Mouse (Mus musculus): ENCODE measurements around the gene Atp11a.

The Atp11a gene

GRCm38 (mm10) chr8:12772319-12772718, 15.5 kb downstream of the Atp11a start:
- no peak for DNase-seq (ENCODE audit: low spot score)

DNA sequence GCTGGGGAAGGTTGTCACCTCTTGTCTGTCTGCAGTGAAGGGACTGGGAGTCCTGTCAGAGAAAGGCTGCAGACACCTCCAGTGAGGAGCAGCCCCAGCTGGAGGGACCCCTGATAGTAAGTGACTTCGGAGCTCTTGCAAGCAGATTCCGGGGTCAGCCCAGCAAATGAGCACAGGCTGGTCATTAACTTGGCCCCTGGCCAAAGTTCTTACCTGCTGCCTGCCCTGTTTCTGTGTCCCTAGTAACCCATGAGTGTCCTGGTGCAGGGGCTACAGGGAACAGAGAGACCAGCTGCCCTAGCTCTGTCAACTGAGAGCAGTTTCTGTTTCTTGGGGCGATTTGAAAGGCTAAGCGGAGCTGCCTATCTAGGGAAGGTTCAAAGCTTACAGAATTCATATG, 17.1 kb downstream of the Atp11a start:
- DNase-seq (ENCODE audit: low spot score): no peak

DNA sequence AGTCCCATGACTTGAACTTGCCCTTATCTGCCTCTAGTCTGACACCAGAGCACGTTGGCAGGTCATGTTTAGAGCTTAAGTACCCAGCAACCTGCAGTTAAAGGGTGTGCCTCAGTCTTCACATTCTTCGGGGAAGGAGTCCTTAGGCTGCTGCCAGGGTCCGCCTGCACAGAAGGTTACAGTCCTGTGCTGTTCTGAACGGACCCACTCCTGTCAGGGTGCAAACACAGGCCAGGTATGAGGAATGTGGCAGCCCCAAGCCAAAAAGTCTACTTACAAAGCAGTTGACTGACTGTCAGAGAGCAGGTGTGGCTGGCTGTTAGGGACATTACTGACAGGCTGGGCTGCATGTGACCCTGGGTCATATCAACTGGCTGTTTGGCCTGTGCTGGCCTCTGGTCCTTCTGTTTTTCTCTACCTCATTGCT, 18.1 kb downstream of the Atp11a start:
- DNase-seq (ENCODE audit: low spot score): no peak

GRCm38 (mm10) chr8:12775302-12775975, 18.6 kb downstream of the Atp11a start:
- DNase-seq (ENCODE audit: low spot score): no peak

DNA sequence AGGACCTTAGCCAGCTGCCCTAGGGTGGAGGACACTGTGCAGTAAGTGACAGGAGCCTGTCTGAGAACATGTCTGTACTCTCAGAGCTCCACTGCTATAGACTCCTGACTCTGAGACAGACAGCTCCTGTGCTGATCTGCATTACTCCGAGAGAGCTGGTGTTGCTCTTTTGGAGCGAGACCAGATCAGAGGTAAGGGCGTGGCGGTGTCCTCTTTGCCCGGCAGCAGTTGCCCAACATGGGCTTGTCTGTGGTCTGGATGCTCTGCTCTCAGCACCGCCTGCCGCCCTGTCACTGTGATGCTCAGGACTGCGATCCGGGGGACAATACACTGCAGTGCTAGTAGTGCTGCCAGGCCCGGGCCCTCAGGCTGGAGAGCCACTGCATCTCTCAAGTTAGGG, 19.4 kb downstream of the Atp11a start:
- no peak for DNase-seq (ENCODE audit: low spot score)

GRCm38 (mm10) chr8:12777171-12777570, 20.4 kb downstream of the Atp11a start:
- DNase-seq (ENCODE audit: low spot score): no peak

DNA sequence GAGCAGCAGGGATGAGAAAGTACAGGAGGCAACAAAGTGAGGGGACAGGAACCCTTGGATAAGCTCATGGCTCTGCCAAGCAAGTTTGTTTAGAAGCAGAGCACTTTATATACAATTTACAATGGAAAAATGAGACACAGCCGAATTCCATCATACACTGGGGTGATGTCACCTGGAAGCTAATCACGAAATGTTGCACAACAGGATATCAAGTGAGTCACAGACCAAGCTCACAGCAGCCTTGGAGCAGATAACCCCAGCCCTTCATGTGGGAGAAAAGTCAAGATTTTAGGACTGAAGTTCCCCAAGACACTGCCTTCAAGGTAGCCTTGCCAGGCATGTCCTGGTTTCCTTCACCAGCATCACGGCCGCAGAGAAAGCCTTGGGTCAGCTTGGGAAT, 22.7 kb downstream of the Atp11a start:
- peak; percentile 43 for DNase-seq (ENCODE audit: low spot score)

DNA sequence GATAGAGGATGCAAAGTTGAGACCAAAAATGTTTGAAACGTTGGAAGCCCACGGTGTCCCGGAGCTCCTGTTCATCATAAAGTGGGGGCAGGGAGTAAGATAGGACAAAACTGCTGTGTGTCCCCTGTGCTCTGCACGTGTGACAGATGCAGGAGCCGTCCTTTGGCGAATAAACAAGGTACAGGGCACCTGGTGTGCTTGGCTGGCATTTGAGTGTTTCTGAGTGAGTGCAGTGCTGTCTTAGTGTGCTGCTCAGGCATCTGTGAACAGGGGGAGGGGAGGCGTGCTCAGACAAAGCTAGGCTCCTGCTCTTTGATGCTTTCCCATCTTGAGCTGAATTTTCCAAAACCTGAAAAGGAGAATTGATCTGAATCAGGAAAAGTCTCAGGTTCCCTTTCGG, 28.7 kb downstream of the Atp11a start:
- no peak for DNase-seq (ENCODE audit: low spot score)

DNA sequence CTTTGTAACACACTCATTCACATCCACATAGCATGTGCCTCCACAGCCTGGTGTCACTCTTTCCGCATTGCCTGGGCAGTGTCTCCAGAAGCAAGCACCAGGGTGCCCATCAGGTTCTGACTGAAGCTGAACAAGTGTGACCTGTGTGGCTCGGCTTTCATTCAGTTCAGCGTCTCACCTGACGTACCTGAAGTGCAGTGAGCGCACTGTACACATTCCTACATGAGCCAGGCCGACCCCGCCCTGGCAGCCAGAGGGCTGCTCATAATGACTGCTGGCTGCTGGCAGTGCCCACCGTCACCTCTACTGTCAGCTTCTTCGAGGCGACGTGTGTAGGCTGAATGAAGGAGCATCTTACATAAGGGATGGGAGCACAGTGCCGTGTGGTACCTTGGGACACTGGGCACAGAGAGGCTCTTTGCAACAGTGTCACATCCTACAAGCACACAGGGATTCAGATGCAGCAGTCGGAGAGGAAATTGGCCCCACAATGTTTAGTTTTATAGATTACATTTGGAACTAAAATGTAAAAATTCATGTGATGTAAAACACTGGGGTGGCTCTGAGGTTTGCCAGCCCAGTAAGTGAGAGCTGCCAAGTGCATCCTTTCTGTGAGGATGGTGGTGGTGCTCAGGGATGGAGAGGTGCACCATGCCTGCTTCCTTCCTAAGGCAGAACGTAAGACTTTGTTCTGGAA, 29.6 kb downstream of the Atp11a start:
- DNase-seq (ENCODE audit: low spot score): no peak

- no peak for DNase-seq (ENCODE audit: low spot score)
Observed at GRCm38 (mm10) chr8:12786958-12787301, 30.1 kb downstream of the Atp11a start.

DNA sequence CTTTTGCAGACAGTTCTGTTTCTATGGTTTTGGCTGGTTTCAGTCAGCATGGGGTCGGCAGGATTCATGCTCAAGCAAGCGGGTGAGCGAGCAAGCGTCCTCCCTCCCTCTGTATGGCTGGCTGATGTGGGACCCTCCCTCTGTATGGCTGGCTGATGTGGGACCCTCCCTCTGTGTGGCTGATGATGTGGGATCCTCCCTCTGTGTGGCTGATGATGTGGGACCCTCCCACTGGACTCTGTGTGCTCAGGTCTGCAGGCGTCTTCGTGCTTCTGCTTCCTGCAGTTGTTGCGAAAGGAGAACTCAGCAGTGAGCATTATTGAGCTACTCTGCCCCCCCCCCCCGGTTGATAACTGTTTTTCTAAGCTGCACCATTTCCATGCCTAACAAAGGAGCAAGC, 30.6 kb downstream of the Atp11a start:
- DNase-seq (ENCODE audit: low spot score): no peak

GRCm38 (mm10) chr8:12788695-12789094, 31.9 kb downstream of the Atp11a start:
- DNase-seq (ENCODE audit: low spot score): no peak

- DNase-seq (ENCODE audit: low spot score): no peak
Observed at GRCm38 (mm10) chr8:12795011-12795671, 38.3 kb downstream of the Atp11a start.

- DNase-seq (ENCODE audit: low spot score): no peak
Observed at GRCm38 (mm10) chr8:12799099-12799498, 42.3 kb downstream of the Atp11a start.

- DNase-seq (ENCODE audit: low spot score): no peak
Observed at GRCm38 (mm10) chr8:12799832-12800231, 43.0 kb downstream of the Atp11a start.

DNA sequence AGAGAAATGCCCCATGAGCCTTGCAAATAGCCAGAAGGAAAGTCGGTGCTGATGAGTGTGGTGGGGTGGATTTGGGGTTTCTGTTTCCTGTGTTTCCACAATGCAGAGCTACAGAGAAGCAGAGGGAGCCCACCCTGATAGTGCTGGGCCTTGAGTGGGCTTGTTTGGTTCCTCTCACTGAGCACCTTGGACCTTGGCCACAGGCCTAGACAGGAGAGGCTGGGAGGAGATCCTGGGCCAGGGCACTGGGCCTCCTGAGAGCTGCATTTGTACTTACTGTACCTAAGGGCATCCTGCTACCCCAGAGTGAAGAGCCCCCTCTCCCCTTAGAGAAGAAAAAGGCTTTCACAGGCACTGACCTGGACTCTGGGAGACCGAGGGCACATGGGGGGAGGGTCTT, 43.4 kb downstream of the Atp11a start:
- DNase-seq (ENCODE audit: low spot score): no peak

DNA sequence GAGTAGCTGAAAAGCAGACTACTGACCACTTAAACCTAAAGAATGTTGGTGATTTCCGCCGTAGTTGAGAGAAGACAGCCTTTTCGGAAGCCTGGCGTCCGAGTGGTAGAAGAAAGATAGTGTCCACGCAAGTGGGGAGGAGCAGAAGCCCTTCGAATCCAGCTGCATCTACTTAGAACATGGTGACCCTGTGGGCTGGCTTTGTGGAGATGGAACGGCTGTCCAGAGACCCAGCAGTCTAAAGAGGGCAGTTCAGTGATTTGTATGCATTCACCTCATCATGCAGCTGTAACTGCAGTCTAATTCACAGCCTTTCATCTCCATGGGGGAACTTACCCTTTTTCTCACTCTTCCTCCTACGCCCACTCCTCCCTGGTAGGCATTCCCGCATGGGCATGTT, 44.8 kb downstream of the Atp11a start:
- DNase-seq (ENCODE audit: low spot score): no peak

DNA sequence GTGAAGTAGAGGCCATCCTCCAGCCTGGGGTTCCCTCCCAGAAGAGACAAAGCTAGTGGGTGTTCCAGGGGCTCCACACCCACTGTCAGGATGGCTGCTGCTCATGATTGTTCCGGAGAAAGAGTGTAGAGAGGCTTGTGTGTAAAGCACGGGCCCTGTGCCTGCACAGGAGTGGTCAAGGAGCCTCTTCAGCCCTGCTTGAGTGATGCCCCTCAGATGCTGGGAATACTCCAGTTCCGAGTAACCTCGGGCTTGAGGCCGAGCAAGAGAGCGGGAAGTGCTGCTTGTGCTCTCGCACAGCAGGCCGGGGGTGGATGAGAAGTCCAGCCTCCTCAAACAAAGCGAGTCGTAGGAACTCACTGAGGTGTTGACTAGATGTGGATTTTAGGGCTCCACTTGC, 46.3 kb downstream of the Atp11a start:
- DNase-seq (ENCODE audit: low spot score): no peak

GRCm38 (mm10) chr8:12804909-12805308, 48.1 kb downstream of the Atp11a start:
- no peak for DNase-seq (ENCODE audit: low spot score)

DNA sequence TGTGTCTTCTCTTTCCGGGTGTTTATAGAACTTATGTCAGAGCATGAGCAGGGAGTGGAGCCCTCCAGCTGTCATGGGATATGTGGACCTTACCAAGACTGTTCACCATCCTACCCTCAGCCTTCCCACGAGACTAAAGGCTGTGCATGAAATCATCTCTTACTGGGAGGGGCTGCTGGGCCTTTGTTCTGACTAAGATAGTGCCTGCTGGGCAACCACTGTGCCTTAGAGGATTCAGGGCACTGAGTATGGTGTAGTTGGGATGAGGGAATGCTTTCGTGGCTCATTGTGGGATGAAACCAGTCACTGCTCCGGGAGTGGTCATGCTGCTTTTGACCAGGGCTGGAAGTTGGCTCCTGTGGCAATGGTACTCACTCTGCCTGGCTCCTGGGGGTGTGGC, 48.8 kb downstream of the Atp11a start:
- no peak for DNase-seq (ENCODE audit: low spot score)

DNA sequence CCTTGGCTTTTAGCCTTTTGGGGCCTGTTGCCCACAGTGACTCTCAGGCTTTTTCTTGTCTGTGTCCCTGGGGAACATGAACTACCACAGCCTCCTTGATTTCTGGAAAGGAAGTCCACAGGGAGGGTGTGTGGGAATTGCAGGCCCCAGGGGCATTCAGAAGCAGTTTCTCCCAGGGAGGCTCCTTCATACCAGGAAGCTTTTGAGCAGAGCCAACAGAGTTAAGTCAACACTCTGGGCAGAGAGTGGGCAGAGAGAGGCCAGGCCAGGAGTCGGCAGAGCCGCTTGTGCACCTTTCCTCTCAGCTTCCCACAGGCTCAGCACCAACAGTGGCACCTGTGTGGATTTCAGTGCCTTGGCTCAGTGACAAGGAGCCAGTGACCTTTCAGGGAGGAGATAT, 51.2 kb downstream of the Atp11a start:
- no peak for DNase-seq (ENCODE audit: low spot score)

GRCm38 (mm10) chr8:12809516-12809915, 52.7 kb downstream of the Atp11a start:
- DNase-seq (ENCODE audit: low spot score): no peak

- no peak for DNase-seq (ENCODE audit: low spot score)
Observed at GRCm38 (mm10) chr8:12811231-12811630, 54.4 kb downstream of the Atp11a start.

DNA sequence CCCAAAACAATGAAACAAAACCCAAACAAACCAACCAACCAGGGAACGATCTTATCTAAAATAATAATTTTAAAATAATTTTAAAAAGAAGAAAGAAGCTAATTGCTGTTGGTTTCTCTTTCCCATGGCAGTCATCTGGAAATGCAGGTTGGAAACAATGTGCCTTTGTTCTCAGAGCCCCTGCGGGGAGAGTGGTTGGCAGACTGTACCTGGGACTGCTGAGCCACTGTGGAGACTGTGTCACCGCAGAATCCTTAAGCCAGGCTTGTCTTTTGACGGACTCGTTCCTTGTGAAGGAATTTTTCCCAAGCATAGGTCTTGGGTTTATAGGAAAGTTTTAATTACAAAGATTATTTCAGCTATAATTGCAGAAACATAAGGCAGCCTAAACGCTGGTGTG, 59.6 kb downstream of the Atp11a start:
- DNase-seq (ENCODE audit: low spot score): no peak
